Mouse (Mus musculus) midbrain, embryonic 12.5 days (tissue): ENCODE measurements at regions not wholly inside any gene's neighbourhood (a gene's known extent, or its start where the extent isn't known, plus 50 kb on each side); places are given as distances from the start of the nearest gene placed in this dataset.

Experiments
- ATAC-seq: fragments of 200-750 bp; cut with Nextera tagmentation; 2 replicates; pipeline ENCODE4 v1.8.0; 2017; ENCODE audit warnings: low read depth, moderate TSS enrichment, moderate library complexity; ENCODE audit not compliant: low FRiP score
- H3K27ac ChIP-seq: fragments of 300-500 bp; sonication (generic); replicated peaks from 2 replicates; pipeline ENCODE4 v1.5.1; 2016; ENCODE audit warnings: mild to moderate bottlenecking
- H3K27me3 ChIP-seq: fragments of 300-500 bp; sonication (generic); 2 replicates; pipeline ENCODE4 v1.6.1; 2016; ENCODE audit warnings: mild to moderate bottlenecking
- H3K36me3 ChIP-seq: fragments of 300-500 bp; sonication (generic); 2 replicates; pipeline ENCODE4 v1.6.1; 2016
- H3K4me1 ChIP-seq: fragments of 300-500 bp; sonication (generic); 2 replicates; pipeline ENCODE4 v1.6.1; 2016
- H3K4me2 ChIP-seq: fragments of 300-500 bp; sonication (generic); replicated peaks from 2 replicates; pipeline ENCODE4 v1.6.1; 2016; ENCODE audit warnings: mild to moderate bottlenecking, moderate library complexity
- H3K4me3 ChIP-seq: fragments of 300-500 bp; sonication (generic); 2 replicates; pipeline ENCODE4 v1.5.1; 2016; ENCODE audit warnings: mild to moderate bottlenecking
- H3K9ac ChIP-seq: fragments of 300-500 bp; sonication (generic); replicated peaks from 2 replicates; pipeline ENCODE4 v1.6.1; 2016; ENCODE audit warnings: mild to moderate bottlenecking, moderate library complexity
- H3K9me3 ChIP-seq: fragments of 300-500 bp; sonication (generic); 2 replicates; pipeline ENCODE4 v1.6.1; 2016; ENCODE audit warnings: mild to moderate bottlenecking
- WGBS: fragments of 180-500 bp; shearing (Covaris S2); methylation state at CpG from one replicate; pipeline ENCODE4 v1.1.7; 2016; 5-methylcytosine and 5-hydroxymethylcytosine counted together

GRCm38 (mm10) chr13:59874137-59874931 lies 51.4 kb upstream of the Tut7 start:
- H3K27ac ChIP-seq: no peak overlapping the region
- H3K9me3 ChIP-seq: no peaks in the 10 kb centered on the region
- no peak for ATAC-seq
- WGBS: 74% methylated on average over 7 of the region's 7 CpGs
- H3K9ac ChIP-seq: no peak overlapping the region
- no peak overlapping the region for H3K4me3 ChIP-seq
- H3K4me2 ChIP-seq: no peak overlapping the region
- H3K27me3 ChIP-seq: no peaks in the 10 kb centered on the region; the same call in 1 of the 2 replicates
- H3K36me3 ChIP-seq: no peaks in the 10 kb centered on the region
- no peaks in the 10 kb centered on the region for H3K4me1 ChIP-seq
